Mouse (Mus musculus) CD4-positive, CD25-positive, alpha-beta regulatory T cell, adult 9 weeks (primary cell): ENCODE measurements around the gene Umps. TPM values are rescaled to one million over a fixed set of nuclear protein-coding genes. Genes with fewer than 3 reads are reported as not detected.

Source experiments
- polyA plus RNA-seq: library from polyadenylated mRNA; unstranded; fragments of 100-300 nt; shearing (Covaris generic); gene quantifications from one replicate; pipeline ENCODE4 v1.2.1, GENCODE M21; 2017

Umps gene
- 33.6 TPM for polyA plus RNA-seq

GRCm38 (mm10) chr16:33966538-33967282 lies at the start of gene Umps:
Gene Umps, minus strand, starts transcription at chr16:33967038.

Other genes starting within 250 kb of the Umps start
- 0.15 TPM for gene Muc13, start 173.0 kb downstream of the Umps start, polyA plus RNA-seq
- not detected for gene Itgb5, start 137.4 kb downstream of the Umps start, polyA plus RNA-seq